Mouse (Mus musculus): ENCODE data around the gene Podnl1. TPM values are rescaled to one million over a fixed set of nuclear protein-coding genes. Genes with fewer than 3 reads are reported as not detected.

Gene Podnl1
- polyA plus RNA-seq, 1 experiment = 0.67 TPM

DNA sequence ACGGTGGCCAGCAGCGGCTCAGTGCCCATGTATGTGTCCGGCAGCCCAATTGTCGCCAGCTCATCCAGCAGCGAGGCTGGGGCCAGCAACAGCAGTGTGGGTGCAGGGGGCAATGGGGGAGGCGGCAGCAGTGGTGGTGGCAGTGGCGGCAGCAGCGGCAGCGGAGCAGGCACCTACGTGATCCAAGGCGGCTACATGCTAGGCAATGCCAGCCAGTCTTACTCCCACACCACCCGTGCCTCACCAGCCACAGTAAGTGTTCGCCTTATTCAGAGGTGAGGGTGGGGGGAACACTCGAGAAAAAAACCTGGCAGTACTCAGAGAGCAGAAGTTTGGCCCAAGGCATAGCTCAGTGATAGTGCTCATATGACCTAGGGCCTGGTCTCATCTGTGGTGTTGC, 38.0 kb upstream of the Podnl1 start:
- Histone ChIP-seq H3K27ac (ENCODE audit: insufficient read depth, low read depth, low read length) (no peak overlapping the region), H3K4me3 (ENCODE audit: insufficient read depth, low read depth, low read length) (no peak overlapping the region), H3K4me1 (ENCODE audit: control insufficient read depth, insufficient read depth, low read length) (peaks cover 3% of the 10 kb centered on the region; the same call in 1 of the 2 replicates), H3K36me3 (ENCODE audit: control insufficient read depth, insufficient read depth, low read length) (no peaks in the 10 kb centered on the region), H3K27me3 (replicated peaks; ENCODE audit: control insufficient read depth, insufficient read depth, low read length) (no peaks in the 10 kb centered on the region)
- TF ChIP-seq POLR2A (IDR thresholded peaks at IDR 0.05; ENCODE audit: low read depth, low read length) = no peak
- no peak for TF ChIP-seq CTCF (conservative IDR thresholded peaks at IDR 0.05; ENCODE audit: insufficient read depth, insufficient read length, low read depth, low read length)
- DNase-seq = no peak
- WGBS = 88% methylated on average over 14 of the region's 14 CpGs

DNA sequence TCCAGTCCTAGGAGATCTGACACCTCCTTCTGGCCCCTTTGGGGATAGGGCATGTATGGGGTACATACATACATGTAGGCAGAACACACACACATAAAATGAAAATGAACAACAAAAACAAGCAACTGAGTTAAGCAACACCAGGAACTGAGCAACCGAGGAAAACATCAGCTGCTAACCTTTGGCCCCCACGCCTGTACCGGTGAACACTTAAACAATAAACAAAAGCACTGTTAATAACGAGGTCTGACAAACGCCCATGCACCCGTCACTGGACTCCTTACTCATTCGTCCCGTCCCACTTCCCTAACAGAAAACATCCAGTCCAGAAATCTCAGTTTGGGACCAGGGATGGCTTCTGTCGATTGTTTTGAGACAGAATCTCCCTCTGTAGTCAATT, 36.5 kb upstream of the Podnl1 start:
- Histone ChIP-seq H3K27me3 (replicated peaks; ENCODE audit: control insufficient read depth, insufficient read depth, low read length) (no peaks in the 10 kb centered on the region), H3K4me1 (ENCODE audit: control insufficient read depth, insufficient read depth, low read length) (peaks cover 3% of the 10 kb centered on the region; the same call in 1 of the 2 replicates), H3K36me3 (ENCODE audit: control insufficient read depth, insufficient read depth, low read length) (no peaks in the 10 kb centered on the region), H3K4me3 (ENCODE audit: insufficient read depth, low read depth, low read length) (no peak overlapping the region), H3K27ac (ENCODE audit: insufficient read depth, low read depth, low read length) (no peak overlapping the region)
- WGBS = 78% methylated on average over 9 of the region's 9 CpGs
- TF ChIP-seq CTCF (conservative IDR thresholded peaks at IDR 0.05; ENCODE audit: insufficient read depth, insufficient read length, low read depth, low read length) = no peak
- no peak for TF ChIP-seq POLR2A (IDR thresholded peaks at IDR 0.05; ENCODE audit: low read depth, low read length)
- no peak for DNase-seq

- DNase-seq = no peak
- 90% methylated on average over 8 of the region's 8 CpGs for WGBS
- Histone ChIP-seq H3K27me3 (replicated peaks; ENCODE audit: control insufficient read depth, insufficient read depth, low read length) (no peaks in the 10 kb centered on the region), H3K4me1 (ENCODE audit: control insufficient read depth, insufficient read depth, low read length) (peaks cover 3% of the 10 kb centered on the region; the same call in 1 of the 2 replicates), H3K4me3 (ENCODE audit: insufficient read depth, low read depth, low read length) (no peak overlapping the region), H3K36me3 (ENCODE audit: control insufficient read depth, insufficient read depth, low read length) (no peaks in the 10 kb centered on the region), H3K27ac (ENCODE audit: insufficient read depth, low read depth, low read length) (no peak overlapping the region)
- TF ChIP-seq POLR2A (IDR thresholded peaks at IDR 0.05; ENCODE audit: low read depth, low read length) (no peak), CTCF (conservative IDR thresholded peaks at IDR 0.05; ENCODE audit: insufficient read depth, insufficient read length, low read depth, low read length) (no peak)
These were observed 35.2 kb upstream of the Podnl1 start for GRCm38 (mm10) chr8:84090585-84090984.

DNA sequence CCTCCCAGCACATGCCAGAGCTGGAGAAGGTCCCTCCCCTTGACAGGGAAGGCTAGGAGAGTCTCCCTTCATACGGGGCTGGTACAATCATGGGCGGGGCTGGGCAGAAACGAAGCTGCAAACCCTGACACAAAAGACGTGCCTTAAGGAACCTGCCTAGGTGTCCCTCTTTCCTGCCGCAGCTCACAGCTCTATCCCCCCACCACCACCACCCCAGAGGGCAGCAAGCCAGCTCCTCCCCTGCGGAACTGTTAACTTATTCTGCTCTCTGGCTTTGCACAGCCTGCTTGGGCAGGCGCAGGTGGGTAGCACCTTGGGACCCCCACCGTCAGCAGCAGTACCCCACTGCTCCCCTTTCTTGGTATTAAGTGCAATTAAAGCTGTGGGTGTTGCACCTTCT, 29.7 kb upstream of the Podnl1 start:
- no peaks in the 10 kb centered on the region for H3K27me3 ChIP-seq (replicated peaks; ENCODE audit: control insufficient read depth, insufficient read depth, low read length)
- no peaks in the 10 kb centered on the region for H3K4me1 ChIP-seq (ENCODE audit: control insufficient read depth, insufficient read depth, low read length)
- 71% methylated on average over 8 of the region's 8 CpGs for WGBS
- DNase-seq = no peak
- H3K36me3 ChIP-seq (ENCODE audit: control insufficient read depth, insufficient read depth, low read length) = no peaks in the 10 kb centered on the region; the same call in 1 of the 2 replicates
- no peak overlapping the region for H3K4me3 ChIP-seq (ENCODE audit: insufficient read depth, low read depth, low read length)
- no peak for TF ChIP-seq POLR2A (IDR thresholded peaks at IDR 0.05; ENCODE audit: low read depth, low read length)
- TF ChIP-seq CTCF (conservative IDR thresholded peaks at IDR 0.05; ENCODE audit: insufficient read depth, insufficient read length, low read depth, low read length) = no peak
- H3K27ac ChIP-seq (ENCODE audit: insufficient read depth, low read depth, low read length) = no peak overlapping the region

DNA sequence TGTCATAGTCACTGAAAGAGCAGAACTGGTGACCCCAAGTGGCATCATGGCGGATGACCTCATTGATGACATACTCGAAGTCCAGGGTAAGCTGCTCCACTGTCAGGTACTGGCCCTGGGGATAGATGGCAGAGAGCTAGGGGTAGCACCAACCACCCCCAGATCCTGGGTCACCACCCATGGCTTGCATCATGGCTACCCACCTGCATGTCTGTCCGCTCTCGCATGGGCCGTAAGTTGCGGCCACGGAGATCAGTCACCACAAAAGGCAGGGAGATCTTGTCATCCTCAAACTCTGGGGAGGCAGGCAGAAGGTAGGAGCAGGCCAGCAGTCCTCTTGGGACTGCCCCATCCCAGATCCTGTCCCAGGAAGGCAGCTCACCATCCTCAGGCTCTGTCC, 27.4 kb upstream of the Podnl1 start:
- DNase-seq = no peak
- Histone ChIP-seq H3K36me3 (ENCODE audit: control insufficient read depth, insufficient read depth, low read length) (no peaks in the 10 kb centered on the region; the same call in 1 of the 2 replicates), H3K27me3 (replicated peaks; ENCODE audit: control insufficient read depth, insufficient read depth, low read length) (no peaks in the 10 kb centered on the region), H3K4me3 (ENCODE audit: insufficient read depth, low read depth, low read length) (no peak overlapping the region), H3K27ac (ENCODE audit: insufficient read depth, low read depth, low read length) (no peak overlapping the region), H3K4me1 (ENCODE audit: control insufficient read depth, insufficient read depth, low read length) (no peaks in the 10 kb centered on the region; the same call in 1 of the 2 replicates)
- TF ChIP-seq CTCF (conservative IDR thresholded peaks at IDR 0.05; ENCODE audit: insufficient read depth, insufficient read length, low read depth, low read length) (no peak), POLR2A (IDR thresholded peaks at IDR 0.05; ENCODE audit: low read depth, low read length) (no peak)
- 94% methylated on average over 7 of the region's 7 CpGs for WGBS

DNA sequence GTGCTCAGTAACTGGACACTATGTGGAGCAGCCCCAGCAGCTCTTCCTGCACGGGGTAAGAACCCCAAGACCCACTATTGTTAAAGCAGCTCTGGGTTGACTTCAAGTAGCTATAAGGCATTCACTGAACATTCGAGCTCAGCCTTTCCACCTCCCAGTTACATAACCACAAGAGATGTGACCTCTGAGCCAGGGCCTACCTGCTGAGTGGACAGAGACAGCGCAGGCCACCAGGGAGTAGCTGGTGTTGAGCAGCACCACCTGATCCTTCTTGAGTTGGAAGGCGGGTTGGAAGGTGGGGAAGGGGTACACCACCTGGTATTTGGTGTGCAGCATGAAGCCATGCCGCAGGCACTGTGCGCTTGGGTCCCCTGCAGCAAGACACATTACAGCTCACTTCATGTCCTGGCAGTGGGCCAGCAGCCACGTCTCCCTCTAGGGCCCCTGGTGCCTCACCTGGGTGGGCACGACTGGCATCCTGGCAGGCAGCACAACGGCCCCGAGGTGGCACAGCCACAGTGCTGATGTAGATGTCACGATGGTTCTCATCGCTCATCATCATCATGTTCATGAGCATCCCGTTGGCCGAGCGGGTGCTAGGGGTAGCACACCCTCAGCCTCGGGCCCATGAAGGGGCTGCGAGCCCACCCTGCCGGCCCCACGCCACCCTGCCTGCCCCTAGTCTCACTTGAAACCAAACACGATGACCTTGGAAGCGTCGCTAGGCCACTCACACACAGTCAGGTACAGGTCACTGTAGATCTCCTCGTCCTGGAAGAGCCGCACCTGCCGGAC, 24.1 kb upstream of the Podnl1 start:
- Histone ChIP-seq H3K4me1 (ENCODE audit: control insufficient read depth, insufficient read depth, low read length) (peaks cover 6% of the 10 kb centered on the region), H3K27me3 (replicated peaks; ENCODE audit: control insufficient read depth, insufficient read depth, low read length) (no peaks in the 10 kb centered on the region), H3K27ac (ENCODE audit: insufficient read depth, low read depth, low read length) (no peak overlapping the region), H3K36me3 (ENCODE audit: control insufficient read depth, insufficient read depth, low read length) (no peaks in the 10 kb centered on the region; the same call in 1 of the 2 replicates), H3K4me3 (ENCODE audit: insufficient read depth, low read depth, low read length) (no peak overlapping the region)
- no peak for TF ChIP-seq CTCF (conservative IDR thresholded peaks at IDR 0.05; ENCODE audit: insufficient read depth, insufficient read length, low read depth, low read length)
- no peak for TF ChIP-seq POLR2A (IDR thresholded peaks at IDR 0.05; ENCODE audit: low read depth, low read length)
- peak; percentile 76 for DNase-seq
- 84% methylated on average over 25 of the region's 25 CpGs for WGBS

GRCm38 (mm10) chr8:84103601-84104000, 22.2 kb upstream of the Podnl1 start:
- Histone ChIP-seq H3K36me3 (ENCODE audit: control insufficient read depth, insufficient read depth, low read length) (no peaks in the 10 kb centered on the region), H3K27me3 (replicated peaks; ENCODE audit: control insufficient read depth, insufficient read depth, low read length) (no peaks in the 10 kb centered on the region), H3K4me3 (ENCODE audit: insufficient read depth, low read depth, low read length) (peak overlapping the region; percentile 74), H3K27ac (ENCODE audit: insufficient read depth, low read depth, low read length) (peak overlapping the region; percentile 33; the same call in 1 of the 2 replicates), H3K4me1 (ENCODE audit: control insufficient read depth, insufficient read depth, low read length) (peaks cover 6% of the 10 kb centered on the region)
- DNase-seq = peak; percentile 82
- WGBS = 22% methylated on average over 3 of the region's 3 CpGs
- no peak for TF ChIP-seq POLR2A (IDR thresholded peaks at IDR 0.05; ENCODE audit: low read depth, low read length)
- no peak for TF ChIP-seq CTCF (conservative IDR thresholded peaks at IDR 0.05; ENCODE audit: insufficient read depth, insufficient read length, low read depth, low read length)
